Mouse (Mus musculus) NIH3T3 (cell line): ENCODE measurements around the gene Fam131c.

Experiments
- DNase-seq: peaks from one replicate; pipeline ENCODE4 v3.0.0-alpha.2; 2012; ENCODE audit warnings: low read depth

The Fam131c gene

DNA sequence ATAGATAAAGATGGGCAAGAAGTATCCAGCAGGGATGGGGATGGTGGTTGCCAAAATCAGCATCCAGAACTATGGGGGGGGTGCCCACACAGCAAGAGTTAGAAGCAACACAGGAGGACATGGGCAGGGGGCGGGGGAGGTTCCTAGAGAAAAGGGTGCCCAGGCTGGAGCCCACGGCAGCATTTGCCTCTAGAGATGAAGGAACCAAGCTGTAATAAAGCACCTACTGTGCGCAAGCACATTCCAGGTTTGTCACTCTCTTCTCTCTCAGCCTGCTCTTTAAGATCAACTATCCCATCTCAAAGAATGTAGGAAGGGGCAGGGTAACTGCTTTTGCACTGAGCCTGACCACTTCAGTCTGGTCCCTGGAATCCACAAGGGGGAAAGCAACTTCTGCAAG, 40.6 kb downstream of the Fam131c start:
- no peak for DNase-seq

DNA sequence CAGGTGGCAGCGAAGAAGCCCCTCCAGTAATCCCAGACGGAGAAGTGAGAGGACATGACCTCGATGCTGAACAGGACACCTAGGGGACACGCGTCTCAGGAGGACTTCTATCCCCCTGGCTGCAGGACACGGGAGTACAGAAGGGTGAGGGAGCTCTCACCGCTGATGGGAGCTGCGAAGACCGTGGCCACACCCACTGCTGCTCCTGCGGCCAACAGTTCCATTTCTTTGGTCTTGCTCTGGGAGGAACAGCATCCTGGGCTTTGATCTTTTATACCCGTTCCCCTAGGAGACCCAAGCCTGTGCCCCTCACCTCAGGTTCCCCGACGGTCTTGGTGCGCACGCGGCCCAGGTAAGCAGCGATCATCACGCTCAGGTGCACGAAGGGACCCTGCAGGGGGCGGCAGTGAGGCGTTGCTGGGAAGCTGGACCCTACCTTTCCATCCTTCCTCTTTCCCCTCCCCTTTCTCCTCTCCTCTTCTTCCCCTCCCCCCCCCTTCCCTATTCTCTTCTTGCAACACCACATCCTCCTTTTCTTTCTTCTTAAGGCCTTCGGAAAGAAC, 43.5 kb downstream of the Fam131c start:
- no peak for DNase-seq

DNA sequence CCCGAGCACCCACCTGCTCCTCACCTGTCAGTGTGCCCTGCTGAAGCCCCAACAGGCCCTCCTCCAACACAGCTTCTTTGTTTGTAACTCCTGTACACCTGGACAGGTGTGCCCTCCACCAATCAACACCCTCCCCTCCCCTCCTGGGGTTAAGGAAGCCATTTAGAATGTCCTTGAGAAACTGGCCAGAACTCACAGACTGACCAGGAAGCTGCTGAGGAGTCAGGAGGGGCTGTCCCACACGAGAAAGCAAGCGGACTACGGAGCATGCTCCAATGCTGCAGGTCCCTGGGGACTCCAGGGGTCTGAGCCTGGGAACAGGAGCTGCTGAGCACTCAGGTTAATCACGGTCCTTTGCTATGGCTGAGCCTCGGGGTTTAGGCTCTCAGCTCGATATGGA, 47.9 kb downstream of the Fam131c start, which contains the start of gene Clcnkb:
TSS of gene Clcnkb (minus strand) at position 91 of the 400 bp plus-strand sequence.
- no peak for DNase-seq

DNA sequence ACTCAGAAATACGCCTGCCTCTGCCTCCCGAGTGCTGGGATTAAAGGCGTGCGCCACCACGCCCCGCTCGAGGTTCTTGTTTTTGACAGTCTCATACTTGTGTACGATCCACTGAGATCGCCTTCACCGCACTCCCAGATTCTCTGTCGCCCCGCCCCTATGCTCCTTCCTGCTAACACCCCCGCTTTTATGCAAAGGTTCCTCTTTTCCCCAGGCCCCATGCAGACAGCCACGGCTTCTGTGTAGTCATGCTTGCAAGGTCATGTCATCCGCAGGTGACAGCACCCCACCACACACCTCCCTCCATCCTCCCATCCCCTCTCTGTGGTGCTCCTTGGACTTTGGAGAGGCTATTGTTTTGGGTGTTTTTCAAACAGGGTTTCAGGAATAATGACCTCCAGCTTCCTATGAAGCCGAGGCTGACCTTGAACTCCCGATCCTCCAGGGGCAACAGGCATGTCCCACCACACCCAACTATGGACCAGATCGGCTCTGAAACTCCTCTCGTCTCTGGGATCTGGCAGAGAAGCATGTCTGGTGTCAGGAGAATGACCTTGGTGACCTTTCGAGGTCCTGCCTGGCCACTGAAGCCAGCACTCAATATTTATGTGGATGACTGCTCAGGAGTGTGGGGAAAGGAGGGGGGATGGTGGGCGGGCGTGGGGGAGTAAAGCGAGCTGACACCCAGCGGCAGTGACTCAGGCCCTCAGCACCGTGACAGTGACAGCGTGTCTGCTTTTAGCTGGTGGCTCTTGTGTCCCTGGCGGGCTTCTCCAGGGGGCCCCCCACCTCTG, 51.6 kb downstream of the Fam131c start:
- no peak for DNase-seq

DNA sequence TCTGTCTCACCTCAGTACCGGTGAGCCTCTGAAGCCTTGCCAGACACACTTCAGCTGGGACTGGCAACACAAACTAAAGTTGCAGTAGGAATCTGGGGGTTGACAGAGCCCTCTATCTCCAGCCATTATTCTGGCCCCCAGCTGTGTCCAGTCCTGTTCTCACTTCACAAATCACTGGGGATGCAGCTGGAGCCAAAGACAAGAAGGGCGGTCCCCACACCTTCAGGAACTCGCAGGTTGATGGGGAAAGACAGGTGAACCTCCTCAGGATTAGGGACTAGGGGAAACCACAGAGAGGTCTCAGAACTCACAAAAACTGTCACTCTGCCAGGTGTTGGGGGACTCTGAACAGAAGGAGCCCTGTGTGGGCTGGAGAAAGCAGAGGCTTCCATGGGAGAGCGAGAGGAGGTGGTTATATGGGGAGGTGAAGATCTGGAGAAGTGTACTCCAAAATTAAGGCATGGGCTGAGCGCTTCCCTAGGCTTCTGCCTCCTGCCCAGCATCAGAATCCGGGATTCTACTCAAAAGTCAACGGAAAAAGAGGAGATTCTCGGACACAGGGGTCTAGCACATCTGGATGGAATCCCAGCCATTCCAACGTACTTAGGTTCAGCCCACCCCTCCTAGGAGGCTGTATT, 52.3 kb downstream of the Fam131c start, which contains the start of gene Hspb7:
TSS of gene Hspb7 (plus strand) at position 588 of the 638 bp plus-strand sequence.
- DNase-seq, result no peak

GRCm38 (mm10) chr4:141420886-141421285, 52.9 kb downstream of the Fam131c start:
- no peak for DNase-seq

DNA sequence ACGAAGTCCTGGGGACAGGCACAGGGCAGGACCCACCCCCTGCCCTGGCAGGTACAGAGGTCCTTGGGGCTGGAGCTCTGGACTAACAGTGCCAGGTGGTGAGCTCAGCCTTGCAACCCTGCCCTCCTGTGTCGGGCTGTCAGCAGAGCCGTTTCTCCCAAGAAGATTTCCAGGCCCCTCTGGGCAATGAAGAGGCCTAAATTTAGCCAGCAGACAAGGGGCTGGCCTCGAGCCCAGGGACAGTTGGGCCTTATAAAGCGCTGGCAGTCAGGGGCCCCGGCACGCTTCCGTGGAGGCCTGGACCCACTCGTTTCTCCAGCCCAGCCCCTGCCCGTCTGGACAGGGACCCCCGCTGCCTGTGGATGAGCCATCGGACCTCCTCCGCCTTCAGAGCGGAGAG, 53.4 kb downstream of the Fam131c start:
- DNase-seq, result peak; percentile 81

- no peak for DNase-seq
These were observed 54.8 kb downstream of the Fam131c start for GRCm38 (mm10) chr4:141422841-141423240.

GRCm38 (mm10) chr4:141423288-141423687, 55.3 kb downstream of the Fam131c start:
- peak; percentile 63 for DNase-seq

GRCm38 (mm10) chr4:141423691-141424431, 55.8 kb downstream of the Fam131c start:
- DNase-seq, result no peak

DNA sequence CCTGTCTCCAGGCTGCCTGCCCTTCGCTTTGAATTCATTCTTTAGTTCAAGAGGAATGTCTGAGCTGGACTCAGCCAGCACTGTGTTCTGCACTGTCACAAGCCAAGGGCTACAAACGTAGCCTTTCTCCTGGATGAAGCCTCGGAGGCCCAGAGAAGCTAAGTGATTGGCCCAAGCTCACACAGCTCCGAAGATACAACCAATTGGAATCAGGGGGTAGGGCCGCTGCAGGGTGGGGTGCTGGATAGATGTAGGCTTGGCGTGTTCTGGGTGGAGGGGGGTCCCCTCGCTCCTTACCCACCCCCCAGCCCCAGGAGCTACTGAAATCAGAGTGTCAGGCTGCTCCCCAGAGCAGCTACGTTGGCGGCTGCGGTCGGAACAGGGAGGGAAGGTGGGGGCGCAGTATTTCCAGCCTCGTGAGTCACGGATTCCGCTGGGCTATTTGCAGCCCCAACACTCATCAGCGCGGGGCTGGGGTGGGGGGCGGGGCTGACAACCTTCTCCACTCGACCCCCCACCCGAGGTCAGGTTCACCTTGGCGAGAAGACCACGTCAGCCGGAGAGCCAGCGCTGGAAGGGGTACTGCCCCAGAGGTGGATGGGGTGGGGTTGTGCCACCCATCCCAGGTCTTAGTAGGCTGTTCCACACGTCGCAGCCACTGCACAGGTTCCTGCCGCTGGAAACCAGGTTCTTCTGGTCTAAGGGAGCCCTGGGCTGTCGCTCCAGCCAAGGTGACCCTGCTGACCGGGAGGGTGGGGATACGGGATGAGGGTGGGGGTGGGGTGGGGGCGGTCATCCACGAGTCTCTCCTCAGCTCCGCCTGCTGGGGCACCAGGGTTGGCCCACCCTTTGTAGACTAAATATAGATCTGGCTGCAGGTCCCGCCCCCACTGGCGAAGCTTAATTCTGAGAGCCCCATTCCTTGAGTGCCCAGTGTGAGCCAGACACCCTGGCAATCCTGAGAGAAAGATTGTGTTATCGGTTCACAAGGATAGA, 57.8 kb downstream of the Fam131c start:
- DNase-seq, result peak; percentile 92

DNA sequence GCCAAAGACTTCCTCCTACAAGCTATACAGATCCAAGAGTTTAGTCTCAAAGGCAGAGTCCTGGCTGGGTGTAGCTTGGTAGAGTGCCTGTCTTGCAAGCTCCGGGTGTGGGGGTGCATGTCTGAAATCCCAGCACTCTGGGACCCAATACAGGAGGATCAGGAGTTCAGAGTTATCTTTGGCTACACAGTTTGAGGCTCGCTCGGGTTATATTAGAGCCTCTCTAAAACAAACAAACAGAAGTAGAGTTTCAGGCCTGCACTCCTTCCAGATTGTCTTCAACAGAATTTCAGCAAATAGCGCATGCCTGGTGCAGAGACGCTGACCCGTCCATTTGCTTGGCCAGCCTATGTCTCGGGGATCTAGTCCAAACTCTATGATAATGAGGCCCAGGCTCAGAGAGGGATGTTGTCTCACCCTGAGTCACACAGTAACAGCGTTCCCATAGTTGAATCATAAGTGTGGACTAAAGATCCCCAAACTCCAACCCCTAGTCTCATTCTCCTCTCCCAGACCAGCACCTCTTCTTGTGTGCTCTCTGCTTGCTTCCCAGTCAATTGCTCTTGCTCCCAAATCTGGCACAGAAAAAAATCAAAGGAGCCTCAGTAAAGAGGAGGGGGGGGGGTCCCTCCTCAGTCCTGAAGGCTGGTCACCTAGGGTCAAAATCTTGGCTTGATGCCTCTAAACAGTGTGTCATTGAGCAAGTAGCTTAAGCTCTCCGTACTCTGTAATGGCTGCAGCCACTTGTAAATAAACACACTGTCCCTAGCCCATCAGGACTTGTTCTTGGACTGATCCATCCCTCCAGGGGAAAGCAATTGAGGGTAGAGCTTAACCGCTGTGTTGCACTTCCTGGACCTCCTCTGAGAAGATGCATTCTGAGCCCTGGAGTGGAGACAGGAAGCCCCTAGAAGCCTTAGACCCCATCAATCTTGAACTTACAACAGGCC, 59.1 kb downstream of the Fam131c start:
- peak; percentile 79 for DNase-seq

DNA sequence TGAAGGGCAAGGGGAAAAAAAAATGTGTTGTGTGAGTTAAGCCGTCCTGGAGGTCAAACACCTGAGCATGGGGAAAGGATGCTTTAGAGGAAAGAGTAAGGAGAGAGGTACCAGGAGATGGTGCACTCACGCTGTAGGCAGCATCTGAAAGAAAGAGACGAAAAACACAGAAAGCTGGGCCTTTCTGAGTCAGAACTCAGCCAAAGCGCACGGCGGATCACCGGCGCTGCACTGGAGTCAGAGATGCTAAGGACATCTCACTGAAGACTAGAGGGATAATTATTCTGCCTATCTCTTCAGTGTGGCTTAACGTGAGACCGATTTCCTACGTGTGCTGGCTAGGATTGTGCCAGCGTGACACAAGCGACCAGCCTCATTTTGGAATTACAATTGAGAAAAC, 59.9 kb downstream of the Fam131c start:
- no peak for DNase-seq

DNA sequence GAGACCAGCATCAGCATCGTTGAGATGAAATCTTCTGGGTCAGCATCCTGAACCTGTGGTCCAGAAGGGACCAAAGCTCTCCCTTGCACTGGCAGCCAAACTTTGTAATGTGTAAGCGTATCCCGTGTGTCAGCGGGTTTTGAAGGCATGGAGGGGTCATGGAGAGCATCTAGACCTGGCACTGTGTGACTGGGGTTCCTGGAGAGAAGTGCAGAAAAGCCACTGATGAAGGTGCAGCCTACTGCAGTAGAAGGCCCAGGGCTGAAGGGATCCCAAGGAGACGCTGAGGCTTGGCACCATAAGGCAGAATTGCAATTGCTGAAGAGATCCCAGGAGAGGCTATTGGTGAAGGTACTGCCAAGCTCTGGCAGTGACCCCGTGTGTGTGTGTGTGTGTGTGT, 61.4 kb downstream of the Fam131c start:
- DNase-seq, result no peak

GRCm38 (mm10) chr4:141429847-141430246, 61.8 kb downstream of the Fam131c start:
- DNase-seq, result peak; percentile 82

GRCm38 (mm10) chr4:141430997-141431396, 63.0 kb downstream of the Fam131c start:
- DNase-seq, result peak; percentile 84

DNA sequence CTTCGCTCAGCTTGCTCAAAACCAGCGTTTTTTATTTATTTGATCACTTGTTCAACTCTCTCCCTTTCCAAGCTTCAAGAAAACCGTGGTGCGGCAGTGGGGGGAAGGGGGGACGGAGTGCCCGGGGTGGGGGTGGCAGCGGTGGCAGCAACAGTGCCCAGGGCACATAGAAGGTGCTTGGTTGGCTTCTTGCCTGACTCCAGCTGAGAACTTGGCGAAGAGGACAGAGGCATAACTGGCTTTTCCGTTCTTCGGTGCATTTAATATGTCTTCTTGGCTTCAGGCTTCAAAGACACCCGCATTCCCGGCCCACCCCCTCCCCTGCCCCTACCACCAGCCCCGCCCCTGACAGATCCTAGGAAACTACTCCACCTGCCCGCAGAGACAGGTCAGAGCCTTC, 64.6 kb downstream of the Fam131c start:
- no peak for DNase-seq

DNA sequence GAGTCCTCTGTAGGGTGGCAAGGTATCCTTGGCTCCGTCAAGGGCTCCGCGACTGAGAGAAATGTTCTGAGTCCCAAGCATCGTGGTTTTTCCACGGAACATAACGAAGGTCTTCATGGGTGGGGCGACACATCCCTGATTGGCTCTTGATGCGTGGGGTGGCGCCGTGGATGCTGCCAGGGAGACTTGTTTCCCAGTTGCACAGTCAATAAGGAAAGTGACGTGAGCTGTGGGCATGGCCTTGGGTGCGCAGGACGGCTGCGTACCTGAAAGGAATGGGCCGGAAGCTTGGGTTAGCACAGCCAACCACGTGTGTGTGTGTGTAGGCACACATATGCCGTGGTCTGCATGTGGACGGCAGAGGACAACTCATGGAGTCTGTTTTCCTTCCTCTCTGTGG, 65.2 kb downstream of the Fam131c start:
- no peak for DNase-seq
